Mouse (Mus musculus) kidney, postnatal 10 days (tissue): ENCODE results near the gene Otor.
A peak's percentile ranks its signal among the peaks of the same experiment; 100 is the strongest.

ENCODE experiments used
- DNase-seq: peaks from one replicate; pipeline ENCODE4 v3.0.0; 2021; ENCODE audit warnings: mixed read lengths

The Otor gene

GRCm38 (mm10) chr2:143078198-143078851 lies at the start of gene Otor:
Gene Otor, plus strand, starts transcription at chr2:143078473.
- no peak for DNase-seq

DNA sequence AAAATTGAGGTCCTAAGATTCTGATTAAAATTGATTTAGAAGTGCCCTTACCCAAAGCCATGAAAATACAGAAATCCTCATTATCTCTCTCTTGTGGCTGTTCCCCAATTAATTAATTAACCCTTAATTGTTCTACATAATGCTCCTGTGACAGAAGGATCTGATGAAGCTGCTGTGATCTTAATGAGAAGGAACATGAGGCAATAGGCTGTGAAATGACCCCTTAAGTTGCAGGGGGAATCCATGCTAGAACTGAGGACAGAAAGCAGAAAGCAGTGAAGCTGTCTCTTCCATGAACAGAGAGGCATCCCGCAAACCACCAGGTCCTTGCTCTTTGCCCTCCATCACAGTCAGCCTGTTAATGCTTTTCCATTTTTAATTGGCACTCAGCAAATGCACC lies 47.0 kb upstream of the Otor start:
- no peak for DNase-seq

DNA sequence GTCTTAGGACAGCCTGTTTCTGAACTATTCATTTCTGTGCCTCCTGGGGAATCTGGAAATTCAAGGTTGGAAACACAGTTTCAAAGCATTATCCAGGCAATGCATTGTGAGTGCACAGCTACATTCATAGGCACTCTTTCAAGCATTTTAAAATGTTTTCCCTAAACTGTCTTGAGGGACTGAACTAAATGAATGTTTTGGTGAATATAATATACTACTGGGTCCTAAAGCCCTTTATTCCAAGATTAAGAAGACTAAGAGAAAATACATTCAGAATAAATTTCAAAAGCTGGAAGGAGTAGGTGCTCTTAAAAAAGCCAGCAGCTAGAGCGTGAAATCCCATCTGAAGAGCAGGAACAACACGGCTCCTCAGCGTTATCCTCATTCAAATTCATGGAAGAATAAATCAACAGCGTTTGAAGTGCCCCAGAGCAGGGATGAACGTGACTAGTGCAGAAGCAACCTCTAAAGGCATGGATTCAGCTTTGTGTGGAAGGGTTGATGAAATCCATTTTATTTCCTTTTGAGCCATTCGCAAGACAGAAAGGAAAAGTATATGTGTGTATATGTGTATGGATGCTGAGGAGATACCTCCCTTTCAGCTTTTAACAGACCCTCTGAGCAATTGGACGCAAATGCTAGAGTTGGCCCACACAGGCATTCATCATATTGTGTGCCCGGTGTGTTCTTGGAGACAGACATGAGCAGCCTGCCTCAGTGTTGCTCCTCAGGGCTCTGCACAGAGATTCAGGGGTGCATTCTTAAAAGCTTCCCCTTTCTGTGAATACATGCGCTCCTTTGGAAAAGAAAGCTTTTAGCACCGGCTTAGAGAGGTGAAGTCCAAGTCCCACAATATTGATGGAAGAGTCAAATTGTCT lies 45.7 kb upstream of the Otor start:
- no peak for DNase-seq

- peak; percentile 42 for DNase-seq
Measured at GRCm38 (mm10) chr2:143034350-143035085, 43.8 kb upstream of the Otor start.

DNA sequence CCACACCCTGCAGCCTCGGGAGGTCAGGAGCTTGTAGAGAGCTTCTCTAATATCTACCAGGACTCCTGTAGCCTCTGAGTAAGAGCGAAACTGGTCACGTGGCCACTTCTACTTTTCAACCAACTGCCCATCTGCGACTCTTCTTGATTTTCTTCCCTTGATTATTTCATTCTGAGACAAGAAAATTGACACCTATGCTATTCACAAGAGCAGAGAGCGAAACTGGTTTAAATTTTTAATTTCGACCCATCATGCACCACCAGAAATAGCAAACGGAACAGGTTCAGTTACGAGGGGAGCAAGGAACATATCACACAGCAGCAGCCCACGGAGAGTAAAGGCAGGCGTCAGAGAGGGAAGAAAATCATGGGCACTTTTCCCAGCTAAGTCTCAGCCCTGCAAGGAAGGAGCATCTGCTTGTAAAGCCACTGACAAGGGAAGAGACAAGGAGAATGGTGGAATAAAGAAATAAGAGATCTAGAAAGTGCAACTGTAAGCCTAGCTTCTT lies 43.1 kb upstream of the Otor start:
- DNase-seq, result peak; percentile 15

GRCm38 (mm10) chr2:143041596-143041995 lies 36.7 kb upstream of the Otor start:
- DNase-seq, result no peak

DNA sequence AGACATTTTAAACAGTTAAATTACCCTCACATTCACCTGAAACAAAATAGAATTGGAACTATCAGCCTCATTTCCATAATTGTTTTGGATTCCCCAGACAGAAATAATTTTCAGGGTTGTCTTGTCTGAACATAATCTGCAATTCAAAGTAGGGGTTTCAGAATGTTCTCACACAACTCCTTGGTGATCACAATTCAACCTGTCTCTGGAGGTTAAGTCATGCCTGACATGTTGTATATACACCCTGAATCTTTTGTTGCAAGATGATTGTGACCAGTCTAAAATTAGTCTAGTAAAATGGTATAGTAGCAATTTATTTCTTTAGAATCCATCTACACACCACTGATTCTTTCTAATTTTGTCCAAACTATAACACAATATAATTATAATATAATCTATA lies 23.0 kb upstream of the Otor start:
- no peak for DNase-seq

- DNase-seq, result no peak
Measured at GRCm38 (mm10) chr2:143056736-143057135, 21.5 kb upstream of the Otor start.

DNA sequence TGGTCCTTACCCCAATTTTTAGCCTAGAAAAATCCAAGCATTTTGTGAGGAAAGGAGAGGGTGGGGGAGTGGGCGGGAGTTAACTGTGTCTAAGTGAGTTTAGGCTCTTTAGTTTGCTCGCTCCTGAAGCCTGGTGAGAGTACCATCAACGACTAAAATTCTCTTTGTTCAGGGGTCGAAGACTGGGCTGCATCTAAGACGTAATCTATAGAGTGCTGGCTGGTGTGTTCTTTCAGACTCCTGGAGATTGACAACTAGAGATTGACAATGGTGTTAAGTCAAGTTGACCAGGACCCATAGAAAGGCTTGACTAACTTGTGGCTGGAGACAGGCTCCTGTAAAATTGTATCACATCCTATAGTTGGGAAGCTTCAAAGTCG lies 15.9 kb upstream of the Otor start:
- no peak for DNase-seq

GRCm38 (mm10) chr2:143062812-143063792 lies 15.2 kb upstream of the Otor start, which contains the start of gene Snrpb2:
Gene Snrpb2, plus strand, starts transcription at chr2:143063039.
- peak; percentile 95 for DNase-seq

GRCm38 (mm10) chr2:143065914-143066313 lies 12.4 kb upstream of the Otor start:
- DNase-seq, result no peak

- peak; percentile 34 for DNase-seq
Measured at GRCm38 (mm10) chr2:143081693-143082092, 3.4 kb downstream of the Otor start.

DNA sequence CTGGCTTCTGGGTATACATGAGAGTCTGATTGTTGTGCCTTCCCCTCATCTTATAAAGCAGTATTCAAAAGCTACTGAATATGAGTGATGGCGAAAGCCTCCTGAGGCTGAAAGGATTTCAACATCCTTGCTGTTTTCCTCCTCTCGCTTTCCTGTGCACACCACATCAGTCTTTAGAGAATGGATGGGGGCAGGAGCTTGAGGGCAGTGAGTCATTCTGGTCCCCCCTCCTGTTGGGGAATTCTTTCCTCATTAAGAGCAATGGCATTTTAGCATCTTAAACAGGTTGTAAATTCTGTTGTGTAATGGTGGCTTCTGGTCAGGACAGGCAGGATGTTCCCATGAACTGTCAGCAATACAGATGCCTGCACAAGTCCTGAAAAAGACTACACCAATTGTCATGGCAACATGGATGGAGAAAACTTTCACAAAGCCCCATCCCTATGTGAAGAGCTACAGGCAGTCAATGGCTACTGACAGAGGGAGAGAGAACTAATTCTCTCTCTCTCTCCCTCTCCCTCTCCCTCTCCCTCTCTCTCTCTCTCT lies 6.7 kb downstream of the Otor start:
- no peak for DNase-seq

DNA sequence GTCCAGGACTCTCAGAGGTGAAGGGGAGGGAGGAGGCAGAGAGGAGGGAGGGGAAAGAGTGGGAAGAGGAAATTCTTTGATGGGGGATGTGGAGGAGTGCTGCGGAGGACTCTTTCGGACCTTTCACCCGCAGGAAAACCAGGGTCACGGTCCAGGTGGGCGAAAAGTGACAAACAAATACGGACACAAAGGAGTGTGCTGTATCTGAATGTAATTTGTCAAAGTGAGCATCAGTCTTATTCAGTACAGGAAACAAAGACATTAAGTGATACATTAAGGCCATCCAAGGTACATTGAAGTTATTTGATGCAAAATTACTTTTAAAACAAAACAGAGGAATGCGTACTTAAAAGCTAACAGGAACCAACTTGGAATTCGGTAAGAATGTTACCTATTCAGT lies 11.6 kb downstream of the Otor start:
- no peak for DNase-seq

DNA sequence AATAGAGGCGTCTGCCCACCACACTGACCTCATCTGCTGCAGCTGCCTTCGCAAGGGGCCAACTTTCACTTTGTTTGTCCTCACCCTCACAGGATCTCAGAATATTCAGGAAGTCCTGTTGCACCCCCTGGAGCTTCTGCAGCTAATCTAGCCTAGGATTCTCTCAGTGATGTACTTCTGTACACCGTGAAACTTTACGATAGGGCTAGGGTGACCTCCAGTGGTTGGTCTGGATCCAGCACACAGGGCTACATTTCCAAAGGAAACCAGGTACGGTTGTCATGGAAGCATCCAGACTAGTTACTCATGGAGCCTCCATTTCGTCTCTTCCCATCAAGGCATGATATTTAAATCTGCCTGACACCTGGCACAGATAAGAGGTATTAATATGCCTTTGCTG lies 15.5 kb downstream of the Otor start:
- peak; percentile 78 for DNase-seq

DNA sequence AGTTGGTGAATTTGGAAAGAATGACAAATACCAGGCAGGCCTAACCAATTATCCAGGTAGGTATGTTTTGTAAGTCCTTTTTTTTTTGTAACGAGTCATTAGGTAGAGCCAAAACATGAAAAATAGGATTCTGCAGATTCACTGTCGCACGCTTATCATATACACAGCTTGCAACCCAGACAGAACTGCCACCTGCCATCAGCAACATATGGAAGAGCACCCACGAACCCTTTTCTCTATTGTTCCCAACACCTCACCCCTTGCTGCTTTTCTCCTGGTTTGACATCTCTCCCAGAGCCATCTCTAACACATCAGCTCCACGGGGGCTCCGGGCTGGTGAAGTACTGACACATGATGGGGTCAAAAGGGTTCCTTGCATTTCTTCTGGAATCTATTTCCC lies 16.5 kb downstream of the Otor start:
- no peak for DNase-seq

DNA sequence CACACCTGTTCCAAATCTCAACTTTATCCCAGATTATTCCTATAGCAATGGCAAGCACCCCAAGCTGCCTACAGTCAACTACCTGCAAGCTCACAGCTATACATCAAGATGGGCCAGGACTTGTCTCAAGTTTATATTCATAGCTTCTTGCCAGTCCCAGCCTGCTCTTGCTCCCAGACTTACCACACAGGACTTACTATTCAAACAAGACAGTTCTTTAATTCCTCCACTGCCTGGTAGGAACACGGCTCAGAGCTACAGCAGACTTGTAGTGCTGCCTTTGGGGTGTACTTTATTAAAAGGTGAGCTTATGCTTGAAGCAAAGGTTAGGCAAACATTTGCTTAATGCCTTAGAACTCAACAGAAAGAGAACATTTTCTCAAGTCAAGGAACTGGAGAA lies 18.9 kb downstream of the Otor start:
- DNase-seq, result no peak

GRCm38 (mm10) chr2:143113859-143114258 lies 35.6 kb downstream of the Otor start:
- no peak for DNase-seq

DNA sequence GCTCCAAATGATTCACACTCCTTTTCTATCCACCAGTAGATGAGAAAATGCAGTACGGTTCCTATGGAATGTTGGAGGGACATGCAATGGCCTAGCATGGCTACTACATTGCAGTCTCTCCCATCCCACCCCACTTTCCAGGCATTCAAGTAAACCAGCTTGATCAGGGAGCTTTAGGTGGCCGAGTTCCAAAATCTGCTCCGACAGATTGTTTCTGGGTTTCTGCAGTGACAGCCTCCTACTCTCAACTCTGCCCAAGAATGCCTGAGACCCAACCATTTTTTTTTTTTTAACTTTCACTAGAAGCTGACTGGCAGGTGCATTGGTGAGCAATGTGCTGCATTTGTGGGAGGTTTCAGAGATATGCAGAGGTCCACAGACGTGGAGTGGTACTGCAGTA lies 36.4 kb downstream of the Otor start:
- DNase-seq, result peak; percentile 6

DNA sequence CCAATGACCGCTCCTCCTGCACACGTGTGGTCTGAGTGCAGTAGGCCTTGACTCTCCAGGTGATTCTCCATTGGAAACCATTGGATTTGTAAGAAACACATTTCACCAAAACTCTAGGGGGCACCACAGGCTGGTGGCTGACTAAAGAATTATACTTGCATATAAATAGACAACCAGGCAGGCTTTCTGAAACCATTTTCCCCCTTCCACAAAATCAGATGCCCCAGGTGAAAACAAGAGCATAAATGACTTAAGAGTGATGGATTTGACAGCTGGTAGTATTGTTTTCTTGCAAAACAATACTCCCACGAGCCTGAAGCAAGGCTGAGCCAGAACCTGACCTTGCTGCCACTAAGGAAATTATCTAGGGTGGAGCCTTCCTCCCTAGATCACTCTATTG lies 39.2 kb downstream of the Otor start:
- DNase-seq, result no peak

DNA sequence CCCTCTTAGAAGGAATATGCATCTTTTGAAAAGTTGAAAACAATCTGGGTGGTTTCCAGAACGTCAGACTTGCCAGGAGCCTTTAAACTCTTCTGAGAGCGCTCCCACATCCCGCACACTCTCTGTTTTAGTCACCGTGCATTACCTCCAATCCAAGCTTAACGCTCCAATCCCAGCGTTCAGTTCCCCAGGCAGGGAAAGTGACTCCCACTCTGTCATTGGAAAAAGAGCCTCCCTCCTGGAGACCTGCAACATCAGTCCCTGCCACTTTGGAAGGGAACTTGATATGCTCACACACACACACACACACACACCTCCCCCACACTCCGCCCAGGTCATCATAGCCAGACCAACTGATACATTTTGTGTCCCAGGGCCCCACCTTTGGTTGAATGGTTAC lies 39.9 kb downstream of the Otor start:
- no peak for DNase-seq

DNA sequence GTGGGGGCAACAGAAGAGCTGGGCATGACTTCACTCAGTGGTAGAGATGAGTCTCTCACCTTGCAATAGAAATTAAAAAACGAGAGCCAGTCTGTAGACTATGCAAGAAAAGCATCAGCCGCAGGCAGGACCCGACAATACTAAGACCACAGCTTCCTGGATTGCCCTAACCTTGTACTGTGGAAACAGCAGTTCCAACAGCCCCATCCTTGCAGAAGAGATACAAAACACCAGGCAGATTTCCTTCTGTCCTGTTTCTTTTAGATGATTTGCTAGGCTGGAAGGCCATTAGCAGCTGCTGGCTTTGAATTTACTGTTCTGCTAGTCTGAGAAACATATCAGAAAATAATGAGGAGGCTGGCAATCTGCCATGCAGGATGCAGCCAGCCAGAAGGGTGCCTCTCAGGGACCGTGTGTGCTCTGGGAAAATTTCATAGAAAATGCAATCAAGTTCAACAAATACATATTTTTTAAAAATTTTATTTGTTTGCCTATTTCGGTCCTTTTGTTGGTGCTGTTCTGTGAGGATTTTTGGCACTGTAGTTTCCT lies 52.9 kb downstream of the Otor start:
- DNase-seq, result peak; percentile 21
